Mouse (Mus musculus) liver, embryonic 15.5 days (tissue): Measurements from ENCODE around the gene Ranbp10. TPM values are rescaled to one million over a fixed set of nuclear protein-coding genes. Genes with fewer than 3 reads are reported as not detected.
A peak's percentile ranks its signal among the peaks of the same experiment; 100 is the strongest.
"Not testable (repeated sequence)": the region's sequence is repeated elsewhere in the genome, so short reads cannot be mapped to it uniquely, and the experiment has no call there.

Source experiments
- ATAC-seq: fragments of 200-750 bp; cut with Nextera tagmentation; 2 replicates; pipeline ENCODE4 v1.8.0; 2017; ENCODE audit warnings: moderate number of reproducible peaks, mild to moderate bottlenecking, moderate library complexity; ENCODE audit not compliant: insufficient read depth
- H3K27ac ChIP-seq: fragments of 300-500 bp; sonication (generic); replicated peaks from 2 replicates; pipeline ENCODE4 v1.5.1; 2015; ENCODE audit warnings: mild to moderate bottlenecking, inconsistent platforms
- H3K27me3 ChIP-seq: fragments of 300-500 bp; sonication (generic); 2 replicates; pipeline ENCODE4 v1.6.1; 2015; ENCODE audit warnings: mild to moderate bottlenecking, inconsistent platforms
- H3K36me3 ChIP-seq: fragments of 300-500 bp; sonication (generic); replicated peaks from 2 replicates; pipeline ENCODE4 v1.6.1; 2015; ENCODE audit warnings: moderate library complexity, mild to moderate bottlenecking, inconsistent platforms
- H3K4me1 ChIP-seq: fragments of 300-500 bp; sonication (generic); replicated peaks from 2 replicates; pipeline ENCODE4 v1.6.1; 2015; ENCODE audit warnings: inconsistent platforms
- H3K4me2 ChIP-seq: fragments of 300-500 bp; sonication (generic); 2 replicates; pipeline ENCODE4 v1.6.1; 2015; ENCODE audit warnings: moderate library complexity, mild to moderate bottlenecking, inconsistent platforms
- H3K4me3 ChIP-seq: fragments of 300-500 bp; sonication (generic); replicated peaks from 2 replicates; pipeline ENCODE4 v1.5.1; 2015; ENCODE audit warnings: mild to moderate bottlenecking, inconsistent platforms
- H3K9ac ChIP-seq: fragments of 300-500 bp; sonication (generic); 2 replicates; pipeline ENCODE4 v1.6.1; 2015; ENCODE audit warnings: moderate library complexity, mild to moderate bottlenecking, inconsistent platforms
- H3K9me3 ChIP-seq: fragments of 300-500 bp; sonication (generic); replicated peaks from 2 replicates; pipeline ENCODE4 v1.6.1; 2016; ENCODE audit warnings: inconsistent platforms
- whole genome bisulfite sequencing: fragments of 180-500 bp; shearing (Covaris S2); methylation state at CpG from one replicate; pipeline ENCODE4 v1.1.7; 2015; ENCODE audit warnings: mixed read lengths; ENCODE audit not compliant: insufficient replicate concordance; 5-methylcytosine and 5-hydroxymethylcytosine counted together
- polyA plus RNA-seq: library from polyadenylated mRNA; unstranded; fragments of >200 nt; fragmentation: Nextera tagmentation; extraction: Ambion mirVana; gene quantifications from 2 replicates; pipeline ENCODE4 v1.2.1, GENCODE M21; 2015

Ranbp10 gene
- polyA plus RNA-seq, 1 experiment from 2014 or later = 45.0 TPM

- Histone ChIP-seq H3K9ac (peak overlapping the region; percentile 66), H3K27ac (peak overlapping the region; percentile 93), H3K4me1 (peaks cover 50% of the 10 kb centered on the region), H3K4me2 (peak overlapping the region; percentile 61), H3K4me3 (peak overlapping the region; percentile 58)
- not testable (repeated sequence) for H3K9me3 ChIP-seq, H3K36me3 ChIP-seq, H3K27me3 ChIP-seq
- ATAC-seq = peak; percentile 43; the same call in 1 of the 2 replicates
- 44% methylated on average over 2 of the region's 2 CpGs for WGBS
Measured at GRCm38 (mm10) chr8:105833740-105834139, 6.6 kb upstream of the Ranbp10 start.

GRCm38 (mm10) chr8:105826379-105826778 lies 771 bp downstream of the Ranbp10 start:
- Histone ChIP-seq H3K9ac (peak overlapping the region; percentile 88), H3K27ac (peak overlapping the region; percentile 99), H3K4me3 (peak overlapping the region; percentile 76), H3K4me2 (peak overlapping the region; percentile 74), H3K36me3 (peaks cover 48% of the 10 kb centered on the region), H3K27me3 (no peaks in the 10 kb centered on the region), H3K4me1 (peaks cover 72% of the 10 kb centered on the region), H3K9me3 (no peaks in the 10 kb centered on the region)
- ATAC-seq = no peak
- 4% methylated on average over 4 of the region's 4 CpGs for WGBS

DNA sequence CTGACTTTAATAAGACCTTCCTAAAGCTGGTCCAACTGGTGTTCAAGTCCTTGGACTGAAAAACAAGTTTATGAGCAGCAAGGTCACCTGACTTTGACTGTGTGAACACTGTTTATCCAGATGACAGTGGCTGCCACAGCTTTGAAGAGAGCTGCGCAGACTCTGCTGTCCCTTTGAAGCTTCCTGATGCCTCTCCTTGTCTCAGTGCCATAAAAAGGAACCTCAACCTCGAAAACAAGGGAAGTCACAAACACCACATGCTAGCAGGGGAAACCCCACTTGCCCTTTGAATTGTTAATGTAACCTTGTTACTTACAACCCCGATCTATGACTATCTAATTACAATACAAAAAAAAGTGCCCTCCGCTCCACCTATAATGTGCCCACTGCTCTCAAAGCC lies 1.6 kb downstream of the Ranbp10 start:
- peak overlapping the region; percentile 76 for H3K4me3 ChIP-seq

GRCm38 (mm10) chr8:105820925-105821324 lies 6.2 kb downstream of the Ranbp10 start:
- H3K4me1 ChIP-seq = peaks cover 80% of the 10 kb centered on the region
- H3K36me3 ChIP-seq = peaks cover 87% of the 10 kb centered on the region
- H3K9me3 ChIP-seq = no peaks in the 10 kb centered on the region
- no peaks in the 10 kb centered on the region for H3K27me3 ChIP-seq
- peak overlapping the region; percentile 55 for H3K9ac ChIP-seq
- peak overlapping the region; percentile 76 for H3K4me3 ChIP-seq
- ATAC-seq = peak; percentile 97
- WGBS = 15% methylated on average over 1 of the region's 1 CpGs
- H3K27ac ChIP-seq = peak overlapping the region; percentile 99
- peak overlapping the region; percentile 74 for H3K4me2 ChIP-seq

More for the DNA sequence above, 1.6 kb downstream of the Ranbp10 start:
- H3K9me3 ChIP-seq = no peaks in the 10 kb centered on the region
- H3K4me1 ChIP-seq = peaks cover 71% of the 10 kb centered on the region
- 54% methylated on average over 4 of the region's 4 CpGs for WGBS
- H3K36me3 ChIP-seq = peaks cover 52% of the 10 kb centered on the region
- peak overlapping the region; percentile 74 for H3K4me2 ChIP-seq
- ATAC-seq = no peak
- H3K9ac ChIP-seq = peak overlapping the region; percentile 88
- H3K27me3 ChIP-seq = no peaks in the 10 kb centered on the region
- H3K27ac ChIP-seq = peak overlapping the region; percentile 99

- Histone ChIP-seq H3K4me2 (peak overlapping the region; percentile 71), H3K27me3 (no peaks in the 10 kb centered on the region), H3K4me3 (peak overlapping the region; percentile 37), H3K9ac (peak overlapping the region; percentile 53), H3K4me1 (peaks cover 82% of the 10 kb centered on the region), H3K9me3 (no peaks in the 10 kb centered on the region), H3K27ac (peak overlapping the region; percentile 99), H3K36me3 (peaks cover 87% of the 10 kb centered on the region)
- 45% methylated on average over 3 of the region's 3 CpGs for WGBS
- no peak for ATAC-seq
Measured at GRCm38 (mm10) chr8:105819659-105820058, 7.5 kb downstream of the Ranbp10 start.

- H3K36me3 ChIP-seq = peaks cover 86% of the 10 kb centered on the region
- H3K4me1 ChIP-seq = peaks cover 87% of the 10 kb centered on the region
Measured at GRCm38 (mm10) chr8:105813241-105813640, 13.9 kb downstream of the Ranbp10 start.

GRCm38 (mm10) chr8:105812511-105812910 lies 14.6 kb downstream of the Ranbp10 start:
- H3K4me1 ChIP-seq = peaks cover 87% of the 10 kb centered on the region
- H3K4me2 ChIP-seq = peak overlapping the region; percentile 53
- H3K4me3 ChIP-seq = peak overlapping the region; percentile 23; the same call in 1 of the 2 replicates
- peaks cover 86% of the 10 kb centered on the region for H3K36me3 ChIP-seq
- no peak for ATAC-seq
- WGBS = 76% methylated on average over 5 of the region's 5 CpGs
- no peaks in the 10 kb centered on the region for H3K27me3 ChIP-seq
- H3K27ac ChIP-seq = peak overlapping the region; percentile 82
- H3K9me3 ChIP-seq = no peaks in the 10 kb centered on the region
- peak overlapping the region; percentile 12 for H3K9ac ChIP-seq

More at GRCm38 (mm10) chr8:105813241-105813640, 13.9 kb downstream of the Ranbp10 start:
- Histone ChIP-seq H3K27ac (peak overlapping the region; percentile 82), H3K4me3 (0 out of 2 replicates have a peak overlapping the region, but pooled peaks have one; percentile 1), H3K4me2 (peak overlapping the region; percentile 53), H3K27me3 (no peaks in the 10 kb centered on the region), H3K9ac (no peak overlapping the region), H3K9me3 (no peaks in the 10 kb centered on the region)
- 88% methylated on average over 6 of the region's 6 CpGs for WGBS
- no peak for ATAC-seq

DNA sequence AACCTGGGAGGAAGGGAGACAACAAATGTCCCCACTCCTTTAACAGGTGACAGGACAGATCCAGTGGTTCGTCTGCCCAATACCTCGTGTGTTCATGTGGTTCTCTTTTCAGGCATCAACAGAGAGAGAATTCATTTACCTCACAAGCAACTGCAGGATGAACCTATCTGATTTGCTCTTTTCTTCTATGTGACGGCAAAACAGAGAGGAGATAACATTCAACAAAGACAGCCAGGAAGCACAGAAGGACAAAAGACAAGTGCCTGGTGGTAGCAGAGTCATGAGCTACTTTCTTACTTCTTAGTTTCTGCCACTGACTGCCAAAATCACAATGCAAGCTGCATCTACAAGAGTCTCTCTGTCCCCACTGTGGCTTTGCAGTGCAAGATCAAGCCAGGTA lies 15.6 kb downstream of the Ranbp10 start:
- ATAC-seq = no peak
- H3K9me3 ChIP-seq = no peaks in the 10 kb centered on the region
- peaks cover 89% of the 10 kb centered on the region for H3K36me3 ChIP-seq
- peaks cover 90% of the 10 kb centered on the region for H3K4me1 ChIP-seq
- peak overlapping the region; percentile 23 for H3K4me3 ChIP-seq
- H3K27me3 ChIP-seq = no peaks in the 10 kb centered on the region
- WGBS = 37% methylated on average over 3 of the region's 3 CpGs
- peak overlapping the region; percentile 53 for H3K4me2 ChIP-seq
- peak overlapping the region; percentile 82 for H3K27ac ChIP-seq
- peak overlapping the region; percentile 43 for H3K9ac ChIP-seq

DNA sequence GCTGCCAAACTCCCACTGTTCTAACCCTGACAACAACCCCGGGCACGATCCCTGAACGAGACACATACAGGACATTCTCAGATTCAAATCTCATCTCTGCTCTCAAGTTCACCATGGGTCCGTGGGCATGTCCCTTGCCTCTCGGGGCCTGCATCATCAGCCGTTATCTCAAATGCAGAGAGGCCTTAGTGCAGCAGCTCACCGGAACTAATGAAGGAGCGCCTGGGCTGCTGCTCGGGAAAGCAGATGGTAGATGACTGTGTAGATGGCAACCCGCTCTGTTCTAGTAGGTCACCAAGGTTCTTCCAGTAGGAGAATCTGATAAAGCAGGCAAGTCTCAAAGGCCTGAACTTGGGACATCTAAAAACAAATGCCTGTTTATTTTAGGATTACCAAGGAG lies 16.1 kb downstream of the Ranbp10 start:
- Histone ChIP-seq H3K9ac (peak overlapping the region; percentile 43; the same call in 1 of the 2 replicates), H3K27ac (peak overlapping the region; percentile 82), H3K36me3 (peaks cover 92% of the 10 kb centered on the region), H3K4me2 (peak overlapping the region; percentile 53), H3K27me3 (no peaks in the 10 kb centered on the region), H3K9me3 (no peaks in the 10 kb centered on the region), H3K4me3 (peak overlapping the region; percentile 23), H3K4me1 (peaks cover 92% of the 10 kb centered on the region)
- ATAC-seq = peak; percentile 58; the same call in 1 of the 2 replicates
- 35% methylated on average over 10 of the region's 10 CpGs for WGBS

- H3K36me3 ChIP-seq = peaks cover 92% of the 10 kb centered on the region
- peak overlapping the region; percentile 15; the same call in 1 of the 2 replicates for H3K9ac ChIP-seq
- peaks cover 92% of the 10 kb centered on the region for H3K4me1 ChIP-seq
- 40% methylated on average over 6 of the region's 6 CpGs for WGBS
- peak overlapping the region; percentile 82 for H3K27ac ChIP-seq
- H3K27me3 ChIP-seq = no peaks in the 10 kb centered on the region
- H3K9me3 ChIP-seq = no peaks in the 10 kb centered on the region
- peak overlapping the region; percentile 23 for H3K4me3 ChIP-seq
- ATAC-seq = no peak
- H3K4me2 ChIP-seq = peak overlapping the region; percentile 53
Measured at GRCm38 (mm10) chr8:105810245-105810786, 16.8 kb downstream of the Ranbp10 start.

- H3K9ac ChIP-seq = no peak overlapping the region
- H3K4me2 ChIP-seq = peak overlapping the region; percentile 8; the same call in 1 of the 2 replicates
- H3K9me3 ChIP-seq = no peaks in the 10 kb centered on the region
- H3K36me3 ChIP-seq = peaks cover 94% of the 10 kb centered on the region
- no peak for ATAC-seq
- peak overlapping the region; percentile 58 for H3K27ac ChIP-seq
- H3K27me3 ChIP-seq = no peaks in the 10 kb centered on the region
- peaks cover 91% of the 10 kb centered on the region for H3K4me1 ChIP-seq
- WGBS = 85% methylated on average over 2 of the region's 2 CpGs
- H3K4me3 ChIP-seq = no peak overlapping the region
Measured at GRCm38 (mm10) chr8:105808480-105808879, 18.7 kb downstream of the Ranbp10 start.
